Mouse (Mus musculus) forebrain, embryonic 15.5 days (tissue): ENCODE data around the gene Thap11. TPM values are rescaled to one million over a fixed set of nuclear protein-coding genes. Genes with fewer than 3 reads are reported as not detected.
"Not testable (repeated sequence)": the region's sequence is repeated elsewhere in the genome, so short reads cannot be mapped to it uniquely, and the experiment has no call there.

Experiments used
- ATAC-seq: fragments of 200-750 bp; cut with Nextera tagmentation; replicated peaks from 2 replicates; pipeline ENCODE4 v1.8.0; 2017; ENCODE audit warnings: mild to moderate bottlenecking, moderate TSS enrichment, moderate library complexity
- H3K27ac ChIP-seq: fragments of 300-500 bp; sonication (generic); replicated peaks from 2 replicates; pipeline ENCODE4 v1.5.1; 2015; ENCODE audit warnings: mild to moderate bottlenecking, inconsistent platforms
- H3K27me3 ChIP-seq: fragments of 300-500 bp; sonication (generic); 2 replicates; pipeline ENCODE4 v1.6.1; 2015; ENCODE audit warnings: inconsistent platforms
- H3K36me3 ChIP-seq: fragments of 300-500 bp; sonication (generic); 2 replicates; pipeline ENCODE4 v1.6.1; 2015; ENCODE audit warnings: mild to moderate bottlenecking, inconsistent platforms
- H3K4me1 ChIP-seq: fragments of 300-500 bp; sonication (generic); 2 replicates; pipeline ENCODE4 v1.6.1; 2015; ENCODE audit warnings: inconsistent platforms
- H3K4me2 ChIP-seq: fragments of 300-500 bp; sonication (generic); replicated peaks from 2 replicates; pipeline ENCODE4 v1.6.1; 2015; ENCODE audit warnings: mild to moderate bottlenecking, inconsistent platforms
- H3K4me3 ChIP-seq: fragments of 300-500 bp; sonication (generic); 2 replicates; pipeline ENCODE4 v1.5.1; 2015; ENCODE audit warnings: mild to moderate bottlenecking, inconsistent platforms
- H3K9ac ChIP-seq: fragments of 300-500 bp; sonication (generic); replicated peaks from 2 replicates; pipeline ENCODE4 v1.6.1; 2015; ENCODE audit warnings: mild to moderate bottlenecking, inconsistent platforms
- H3K9me3 ChIP-seq: fragments of 300-500 bp; sonication (generic); 2 replicates; pipeline ENCODE4 v1.6.1; 2016; ENCODE audit warnings: inconsistent platforms
- WGBS: fragments of 180-500 bp; shearing (Covaris S2); methylation state at CpG from one replicate; pipeline ENCODE4 v1.1.7; 2015; ENCODE audit warnings: mixed read lengths; 5-methylcytosine and 5-hydroxymethylcytosine counted together
- polyA plus RNA-seq: library from polyadenylated mRNA; unstranded; fragments of >200 nt; fragmentation: Nextera tagmentation; extraction: Ambion mirVana; gene quantifications from 2 replicates; pipeline ENCODE4 v1.2.1, GENCODE M21; 2015

The Thap11 gene
- polyA plus RNA-seq, 1 experiment from 2014 or later: 70.5 TPM

GRCm38 (mm10) chr8:105826379-105826778, 28.6 kb upstream of the Thap11 start:
- Histone ChIP-seq H3K4me1 (peaks cover 27% of the 10 kb centered on the region), H3K4me2 (peak overlapping the region; percentile 85), H3K27ac (peak overlapping the region; percentile 71; the same call in 1 of the 2 replicates), H3K36me3 (peaks cover 30% of the 10 kb centered on the region), H3K9me3 (no peaks in the 10 kb centered on the region), H3K27me3 (no peaks in the 10 kb centered on the region), H3K9ac (peak overlapping the region; percentile 93), H3K4me3 (peak overlapping the region; percentile 89)
- whole genome bisulfite sequencing: 8% methylated on average over 4 of the region's 4 CpGs
- ATAC-seq: no peak

DNA sequence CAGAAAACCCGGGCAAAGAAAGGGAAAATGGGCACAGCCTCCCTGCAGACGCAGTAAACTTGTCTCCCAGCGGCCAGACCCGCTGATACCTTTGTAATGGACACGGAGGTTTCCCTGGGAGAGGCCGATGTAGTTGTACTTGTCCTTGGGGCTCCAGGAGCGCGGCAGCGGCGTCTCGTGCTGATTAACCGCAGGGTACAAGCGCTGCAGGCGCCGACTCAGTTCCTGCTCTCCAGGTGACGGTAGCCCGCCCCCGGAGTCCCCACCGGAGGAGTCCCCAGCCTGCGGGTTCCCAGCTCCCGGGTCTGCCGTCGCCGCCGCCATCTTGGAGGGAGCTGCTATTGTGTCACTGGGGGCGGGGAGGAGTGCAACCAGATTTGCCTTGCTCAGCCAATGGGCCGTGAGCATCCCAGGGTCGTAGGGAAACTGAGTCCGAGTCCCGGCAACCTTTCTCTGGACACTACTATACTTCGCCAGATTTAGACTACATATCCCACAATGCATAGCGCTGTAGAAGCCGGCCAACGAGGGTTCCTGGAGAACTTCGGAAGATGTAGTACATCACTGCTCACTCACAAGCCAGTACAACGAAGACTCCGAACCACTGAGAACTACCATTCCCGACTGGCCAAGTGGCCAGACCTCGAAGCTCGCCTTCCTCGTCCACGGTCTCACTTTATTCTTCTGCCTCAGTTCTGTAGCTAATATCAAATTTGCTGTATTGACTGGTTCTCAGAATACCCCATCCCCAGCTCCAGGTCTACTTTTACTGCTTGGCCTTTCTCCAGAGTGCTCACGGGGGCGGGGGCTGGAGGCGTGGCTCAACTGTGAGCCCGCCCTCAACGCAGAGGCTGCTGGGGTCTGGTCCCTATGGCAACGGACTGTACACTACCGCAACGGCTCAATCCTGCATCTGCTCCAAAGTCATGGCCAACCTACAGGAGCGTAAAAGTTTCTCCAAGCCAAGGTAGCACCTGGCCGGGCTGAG, 27.8 kb upstream of the Thap11 start, which contains the start of the genes Ranbp10 and Tsnaxip1:
Gene Ranbp10, minus strand, starts transcription at position 490 of the 988 bp plus-strand sequence.
Gene Tsnaxip1, plus strand, starts transcription at position 871 of the 988 bp plus-strand sequence.
- H3K9ac ChIP-seq: peak within 1 kb of the TSS; percentile 93
- H3K9me3 ChIP-seq: no peaks in the 10 kb centered on the region
- peak within 1 kb of the TSS; percentile 85 for H3K4me2 ChIP-seq
- peak within 1 kb of the TSS; percentile 71 for H3K27ac ChIP-seq
- no peaks in the 10 kb centered on the region for H3K27me3 ChIP-seq
- peak; percentile 99 for ATAC-seq
- H3K36me3 ChIP-seq: peaks cover 24% of the 10 kb centered on the region
- peak within 1 kb of the TSS; percentile 89 for H3K4me3 ChIP-seq
- under 1% methylated on average over 52 of the region's 52 CpGs for WGBS
- peaks cover 27% of the 10 kb centered on the region for H3K4me1 ChIP-seq

- WGBS: 91% methylated on average over 2 of the region's 2 CpGs
- H3K4me3 ChIP-seq, H3K4me1 ChIP-seq, H3K9ac ChIP-seq, H3K4me2 ChIP-seq, H3K27ac ChIP-seq, H3K27me3 ChIP-seq, H3K36me3 ChIP-seq, ATAC-seq, H3K9me3 ChIP-seq: not testable (repeated sequence)
These were observed 21.2 kb upstream of the Thap11 start for GRCm38 (mm10) chr8:105833740-105834139.

GRCm38 (mm10) chr8:105835318-105835717, 19.6 kb upstream of the Thap11 start:
- no peaks in the 10 kb centered on the region for H3K27me3 ChIP-seq
- H3K36me3 ChIP-seq: no peaks in the 10 kb centered on the region
- no peaks in the 10 kb centered on the region for H3K4me1 ChIP-seq
- no peak overlapping the region for H3K4me3 ChIP-seq
- 25% methylated on average over 11 of the region's 11 CpGs for WGBS
- no peak overlapping the region for H3K4me2 ChIP-seq
- H3K27ac ChIP-seq: no peak overlapping the region
- no peaks in the 10 kb centered on the region for H3K9me3 ChIP-seq
- H3K9ac ChIP-seq: no peak overlapping the region
- no peak for ATAC-seq

DNA sequence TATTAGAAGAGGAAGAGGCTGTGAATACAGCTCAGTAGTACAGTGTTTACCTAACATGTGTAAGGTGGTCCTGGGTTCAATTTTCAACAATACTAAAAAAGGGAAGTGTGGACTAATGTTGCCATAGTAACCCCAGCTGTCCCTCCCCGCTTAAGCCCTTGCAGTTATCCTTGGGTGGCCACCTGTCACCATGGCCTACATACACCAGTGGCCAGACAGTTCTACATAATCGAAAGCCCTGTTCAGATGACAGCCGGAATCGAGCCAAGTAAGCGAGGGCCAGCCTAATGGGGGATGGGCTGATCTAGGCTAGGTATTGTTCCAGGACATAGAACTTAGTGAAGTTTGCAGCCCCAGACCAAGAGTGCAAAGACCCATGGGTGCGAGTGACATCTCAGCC, 17.9 kb upstream of the Thap11 start:
- H3K4me3 ChIP-seq: no peak overlapping the region
- no peaks in the 10 kb centered on the region for H3K4me1 ChIP-seq
- H3K27ac ChIP-seq: no peak overlapping the region
- no peak for ATAC-seq
- no peaks in the 10 kb centered on the region for H3K9me3 ChIP-seq
- H3K4me2 ChIP-seq: no peak overlapping the region
- H3K9ac ChIP-seq: no peak overlapping the region
- no peaks in the 10 kb centered on the region for H3K36me3 ChIP-seq
- H3K27me3 ChIP-seq: no peaks in the 10 kb centered on the region
- 80% methylated on average over 6 of the region's 6 CpGs for WGBS

GRCm38 (mm10) chr8:105839209-105839608, 15.7 kb upstream of the Thap11 start:
- H3K9me3 ChIP-seq: no peaks in the 10 kb centered on the region
- 93% methylated on average over 5 of the region's 5 CpGs for WGBS
- peaks cover 11% of the 10 kb centered on the region for H3K36me3 ChIP-seq
- H3K27me3 ChIP-seq: no peaks in the 10 kb centered on the region
- H3K27ac ChIP-seq: no peak overlapping the region
- no peak for ATAC-seq
- H3K4me3 ChIP-seq: no peak overlapping the region
- H3K4me2 ChIP-seq: no peak overlapping the region
- H3K4me1 ChIP-seq: no peaks in the 10 kb centered on the region
- no peak overlapping the region for H3K9ac ChIP-seq

GRCm38 (mm10) chr8:105846678-105847077, 8.3 kb upstream of the Thap11 start:
- ATAC-seq: no peak
- Histone ChIP-seq H3K4me2 (no peak overlapping the region), H3K9ac (no peak overlapping the region), H3K4me1 (peaks cover 8% of the 10 kb centered on the region), H3K36me3 (peaks cover 58% of the 10 kb centered on the region), H3K27me3 (no peaks in the 10 kb centered on the region), H3K9me3 (no peaks in the 10 kb centered on the region), H3K27ac (no peak overlapping the region), H3K4me3 (no peak overlapping the region)
- 93% methylated on average over 11 of the region's 11 CpGs for WGBS

GRCm38 (mm10) chr8:105850014-105850413, 4.9 kb upstream of the Thap11 start:
- H3K4me2 ChIP-seq: no peak overlapping the region
- ATAC-seq: no peak

DNA sequence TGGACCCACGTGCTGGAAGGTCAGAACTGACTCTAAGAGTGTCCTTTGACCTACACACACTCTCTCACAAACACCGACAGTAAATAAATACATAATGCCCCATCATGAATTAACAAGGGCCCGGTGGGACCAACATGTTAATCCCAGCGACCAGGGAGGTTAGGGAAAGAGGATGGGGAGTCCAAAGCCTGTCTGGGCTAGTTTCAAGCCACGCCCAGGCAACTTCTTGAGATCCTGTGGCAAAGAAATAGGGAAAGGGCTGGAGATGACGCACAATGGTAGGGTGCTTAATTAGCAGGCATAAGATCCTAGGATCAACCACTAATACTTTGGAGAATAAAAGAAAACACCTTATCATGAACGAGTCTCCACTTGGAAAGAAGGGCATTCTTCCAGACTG, 4.3 kb upstream of the Thap11 start:
- Histone ChIP-seq H3K4me1 (peaks cover 12% of the 10 kb centered on the region), H3K27ac (no peak overlapping the region), H3K9me3 (no peaks in the 10 kb centered on the region), H3K4me3 (peak overlapping the region; percentile 17), H3K9ac (0 out of 2 replicates have a peak overlapping the region, but pooled peaks have one; percentile 1), H3K27me3 (no peaks in the 10 kb centered on the region), H3K36me3 (peaks cover 35% of the 10 kb centered on the region), H3K4me2 (peak overlapping the region; percentile 7)
- WGBS: 77% methylated on average over 7 of the region's 7 CpGs
- no peak for ATAC-seq

More at GRCm38 (mm10) chr8:105850014-105850413, 4.9 kb upstream of the Thap11 start:
- peaks cover 12% of the 10 kb centered on the region for H3K4me1 ChIP-seq
- H3K4me3 ChIP-seq: no peak overlapping the region
- no peaks in the 10 kb centered on the region for H3K27me3 ChIP-seq
- no peak overlapping the region for H3K27ac ChIP-seq
- no peaks in the 10 kb centered on the region for H3K9me3 ChIP-seq
- 83% methylated on average over 4 of the region's 4 CpGs for WGBS
- H3K9ac ChIP-seq: 0 out of 2 replicates have a peak overlapping the region, but pooled peaks have one; percentile 1
- peaks cover 39% of the 10 kb centered on the region for H3K36me3 ChIP-seq

DNA sequence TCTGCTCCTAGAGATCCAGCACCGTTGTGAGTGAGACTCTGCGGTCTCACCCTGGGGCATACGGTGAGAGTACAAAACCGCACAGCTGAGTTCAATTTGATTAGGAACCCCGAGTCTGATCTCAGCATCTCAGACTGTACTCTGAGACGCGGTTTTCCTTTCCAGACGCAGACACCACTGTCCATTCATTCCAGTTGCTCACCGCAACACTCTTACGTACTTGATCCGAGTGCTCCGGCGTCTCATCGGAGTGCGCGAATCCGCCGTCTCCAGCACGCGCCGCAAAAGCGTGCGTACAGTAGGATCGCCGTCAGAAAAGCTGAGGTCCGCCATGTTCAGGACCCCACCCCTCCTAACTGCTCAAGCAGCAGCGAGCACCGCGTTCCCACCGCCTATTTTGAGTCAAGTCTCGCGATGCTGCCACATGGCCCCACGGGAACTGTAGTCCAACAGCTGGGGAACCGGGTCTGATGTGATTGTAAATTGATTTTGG, 3.2 kb upstream of the Thap11 start:
- peaks cover 24% of the 10 kb centered on the region for H3K36me3 ChIP-seq
- WGBS: under 1% methylated on average over 34 of the region's 34 CpGs
- no peaks in the 10 kb centered on the region for H3K9me3 ChIP-seq
- peak overlapping the region; percentile 75 for H3K4me2 ChIP-seq
- peak; percentile 86 for ATAC-seq
- peaks cover 23% of the 10 kb centered on the region for H3K4me1 ChIP-seq
- H3K9ac ChIP-seq: peak overlapping the region; percentile 75
- H3K4me3 ChIP-seq: peak overlapping the region; percentile 91
- no peaks in the 10 kb centered on the region for H3K27me3 ChIP-seq
- H3K27ac ChIP-seq: peak overlapping the region; percentile 89

GRCm38 (mm10) chr8:105852146-105852729, 2.7 kb upstream of the Thap11 start:
- no peak overlapping the region for H3K27ac ChIP-seq
- no peak overlapping the region for H3K9ac ChIP-seq
- WGBS: 82% methylated on average over 12 of the region's 12 CpGs
- H3K4me3 ChIP-seq: peak overlapping the region; percentile 91
- peaks cover 19% of the 10 kb centered on the region for H3K36me3 ChIP-seq
- no peaks in the 10 kb centered on the region for H3K27me3 ChIP-seq
- peaks cover 29% of the 10 kb centered on the region for H3K4me1 ChIP-seq
- H3K4me2 ChIP-seq: no peak overlapping the region
- ATAC-seq: no peak
- H3K9me3 ChIP-seq: no peaks in the 10 kb centered on the region

- Histone ChIP-seq H3K4me1 (peaks cover 38% of the 10 kb centered on the region), H3K9me3 (no peaks in the 10 kb centered on the region), H3K4me3 (no peak within 1 kb of the TSS), H3K27ac (no peak within 1 kb of the TSS), H3K27me3 (no peaks in the 10 kb centered on the region), H3K36me3 (peaks cover 11% of the 10 kb centered on the region), H3K9ac (no peak within 1 kb of the TSS), H3K4me2 (no peak within 1 kb of the TSS)
- ATAC-seq: no peak
- WGBS: 93% methylated on average over 3 of the region's 3 CpGs
These were observed 1.8 kb upstream of the Thap11 start, which contains the start of gene Cenpt for GRCm38 (mm10) chr8:105853178-105853577. Gene Cenpt, minus strand, starts transcription at chr8:105853278.
